Mouse (Mus musculus): Measurements from ENCODE around the gene Fkbp6. TPM values are rescaled to one million over a fixed set of nuclear protein-coding genes. Genes with fewer than 3 reads are reported as not detected.

Gene Fkbp6
- polyA plus RNA-seq, 1 experiment from 2014 or later: not detected

GRCm38 (mm10) chr5:135285211-135285610 is 64.6 kb downstream of the Fkbp6 start:
- 77% methylated on average over 3 of the region's 3 CpGs for WGBS
- Histone ChIP-seq H3K4me1 (ENCODE audit: control insufficient read depth, insufficient read depth, low read length) (0 out of 2 replicates have a peak, but pooled peaks cover 3% of the 10 kb centered on the region), H3K4me2 (ENCODE audit: low read depth, low read length) (no peak overlapping the region), H3K9ac (ENCODE audit: low read depth, low read length) (0 out of 2 replicates have a peak overlapping the region, but pooled peaks have one; percentile 6), H3K27ac (replicated peaks; ENCODE audit: low read depth, low read length) (no peak overlapping the region), H3K36me3 (ENCODE audit: control insufficient read depth, insufficient read depth, low read length) (no peaks in the 10 kb centered on the region), H3K27me3 (replicated peaks; ENCODE audit: control insufficient read depth, insufficient read depth, low read length) (no peaks in the 10 kb centered on the region), H3K4me3 (ENCODE audit: low read depth, low read length) (no peak overlapping the region), H3K9me3 (ENCODE audit: control insufficient read depth, low read length) (no peaks in the 10 kb centered on the region)
- DNase-seq (ENCODE audit: low spot score) (no peak), ATAC-seq (ENCODE audit: low read depth) (no peak)

GRCm38 (mm10) chr5:135280226-135280625 is 69.6 kb downstream of the Fkbp6 start:
- no peaks in the 10 kb centered on the region for H3K9me3 ChIP-seq (ENCODE audit: control insufficient read depth, low read length)
- peaks cover 10% of the 10 kb centered on the region; the same call in 1 of the 2 replicates for H3K4me1 ChIP-seq (ENCODE audit: control insufficient read depth, insufficient read depth, low read length)
- no peak overlapping the region for H3K9ac ChIP-seq (ENCODE audit: low read depth, low read length)
- ATAC-seq (ENCODE audit: low read depth) (no peak), DNase-seq (ENCODE audit: low spot score) (peak; percentile 45)
- 0 out of 2 replicates have a peak overlapping the region, but pooled peaks have one; percentile 6 for H3K27ac ChIP-seq (replicated peaks; ENCODE audit: low read depth, low read length)
- H3K27me3 ChIP-seq (replicated peaks; ENCODE audit: control insufficient read depth, insufficient read depth, low read length): no peaks in the 10 kb centered on the region
- no peak overlapping the region for H3K4me2 ChIP-seq (ENCODE audit: low read depth, low read length)
- WGBS: 65% methylated on average over 9 of the region's 9 CpGs
- no peaks in the 10 kb centered on the region for H3K36me3 ChIP-seq (ENCODE audit: control insufficient read depth, insufficient read depth, low read length)
- no peak overlapping the region for H3K4me3 ChIP-seq (ENCODE audit: low read depth, low read length)

- H3K27me3 ChIP-seq (replicated peaks; ENCODE audit: control insufficient read depth, insufficient read depth, low read length): no peaks in the 10 kb centered on the region
- H3K4me1 ChIP-seq (ENCODE audit: control insufficient read depth, insufficient read depth, low read length): peaks cover 24% of the 10 kb centered on the region
- H3K4me2 ChIP-seq (ENCODE audit: low read depth, low read length): peak overlapping the region; percentile 47
- H3K27ac ChIP-seq (replicated peaks; ENCODE audit: low read depth, low read length): peak overlapping the region; percentile 76
- H3K9me3 ChIP-seq (ENCODE audit: control insufficient read depth, low read length): no peaks in the 10 kb centered on the region
- 6% methylated on average over 34 of the region's 36 CpGs for WGBS
- no peak for ATAC-seq (ENCODE audit: low read depth)
- H3K4me3 ChIP-seq (ENCODE audit: low read depth, low read length): peak overlapping the region; percentile 15
- H3K36me3 ChIP-seq (ENCODE audit: control insufficient read depth, insufficient read depth, low read length): no peaks in the 10 kb centered on the region
- H3K9ac ChIP-seq (ENCODE audit: low read depth, low read length): peak overlapping the region; percentile 53
- DNase-seq (ENCODE audit: low spot score): no peak
Observed at GRCm38 (mm10) chr5:135276597-135276996, 73.2 kb downstream of the Fkbp6 start.

GRCm38 (mm10) chr5:135274663-135275396 is 75.0 kb downstream of the Fkbp6 start:
- Histone ChIP-seq H3K27ac (replicated peaks; ENCODE audit: low read depth, low read length) (peak overlapping the region; percentile 94), H3K9me3 (ENCODE audit: control insufficient read depth, low read length) (no peaks in the 10 kb centered on the region), H3K9ac (ENCODE audit: low read depth, low read length) (peak overlapping the region; percentile 48), H3K4me3 (ENCODE audit: low read depth, low read length) (peak overlapping the region; percentile 17; the same call in 1 of the 2 replicates), H3K36me3 (ENCODE audit: control insufficient read depth, insufficient read depth, low read length) (no peaks in the 10 kb centered on the region), H3K27me3 (replicated peaks; ENCODE audit: control insufficient read depth, insufficient read depth, low read length) (no peaks in the 10 kb centered on the region), H3K4me1 (ENCODE audit: control insufficient read depth, insufficient read depth, low read length) (peaks cover 21% of the 10 kb centered on the region), H3K4me2 (ENCODE audit: low read depth, low read length) (peak overlapping the region; percentile 44)
- DNase-seq (ENCODE audit: low spot score): peak; percentile 90
- peak; percentile 80 for ATAC-seq (ENCODE audit: low read depth)
- WGBS: 13% methylated on average over 15 of the region's 15 CpGs

- no peak overlapping the region for H3K9ac ChIP-seq (ENCODE audit: low read depth, low read length)
Observed at GRCm38 (mm10) chr5:135271563-135272165, 78.2 kb downstream of the Fkbp6 start.

GRCm38 (mm10) chr5:135270361-135270760 is 79.5 kb downstream of the Fkbp6 start:
- Histone ChIP-seq H3K4me2 (ENCODE audit: low read depth, low read length) (no peak overlapping the region), H3K36me3 (ENCODE audit: control insufficient read depth, insufficient read depth, low read length) (no peaks in the 10 kb centered on the region), H3K4me1 (ENCODE audit: control insufficient read depth, insufficient read depth, low read length) (peaks cover 14% of the 10 kb centered on the region), H3K9ac (ENCODE audit: low read depth, low read length) (no peak overlapping the region), H3K4me3 (ENCODE audit: low read depth, low read length) (no peak overlapping the region), H3K27me3 (replicated peaks; ENCODE audit: control insufficient read depth, insufficient read depth, low read length) (no peaks in the 10 kb centered on the region), H3K27ac (replicated peaks; ENCODE audit: low read depth, low read length) (no peak overlapping the region), H3K9me3 (ENCODE audit: control insufficient read depth, low read length) (no peaks in the 10 kb centered on the region)
- 78% methylated on average over 4 of the region's 4 CpGs for WGBS
- no peak for DNase-seq (ENCODE audit: low spot score)
- ATAC-seq (ENCODE audit: low read depth): no peak

More at GRCm38 (mm10) chr5:135271563-135272165, 78.2 kb downstream of the Fkbp6 start:
- Histone ChIP-seq H3K36me3 (ENCODE audit: control insufficient read depth, insufficient read depth, low read length) (no peaks in the 10 kb centered on the region), H3K4me1 (ENCODE audit: control insufficient read depth, insufficient read depth, low read length) (peaks cover 21% of the 10 kb centered on the region), H3K4me3 (ENCODE audit: low read depth, low read length) (no peak overlapping the region), H3K27ac (replicated peaks; ENCODE audit: low read depth, low read length) (no peak overlapping the region; the same call in 1 of the 2 replicates), H3K4me2 (ENCODE audit: low read depth, low read length) (no peak overlapping the region), H3K27me3 (replicated peaks; ENCODE audit: control insufficient read depth, insufficient read depth, low read length) (no peaks in the 10 kb centered on the region), H3K9me3 (ENCODE audit: control insufficient read depth, low read length) (no peaks in the 10 kb centered on the region)
- ATAC-seq (ENCODE audit: low read depth) (no peak), DNase-seq (ENCODE audit: low spot score) (no peak)
- 57% methylated on average over 12 of the region's 12 CpGs for WGBS

- Histone ChIP-seq H3K9ac (ENCODE audit: low read depth, low read length) (no peak overlapping the region), H3K4me3 (ENCODE audit: low read depth, low read length) (no peak overlapping the region), H3K36me3 (ENCODE audit: control insufficient read depth, insufficient read depth, low read length) (no peaks in the 10 kb centered on the region), H3K4me1 (ENCODE audit: control insufficient read depth, insufficient read depth, low read length) (peaks cover 12% of the 10 kb centered on the region), H3K4me2 (ENCODE audit: low read depth, low read length) (no peak overlapping the region), H3K27ac (replicated peaks; ENCODE audit: low read depth, low read length) (no peak overlapping the region), H3K27me3 (replicated peaks; ENCODE audit: control insufficient read depth, insufficient read depth, low read length) (no peaks in the 10 kb centered on the region), H3K9me3 (ENCODE audit: control insufficient read depth, low read length) (no peaks in the 10 kb centered on the region)
- 72% methylated on average over 8 of the region's 8 CpGs for WGBS
- ATAC-seq (ENCODE audit: low read depth): no peak
- DNase-seq (ENCODE audit: low spot score): no peak
Observed at GRCm38 (mm10) chr5:135269451-135269850, 80.4 kb downstream of the Fkbp6 start.

- WGBS: 14% methylated on average over 9 of the region's 9 CpGs
- Histone ChIP-seq H3K4me3 (ENCODE audit: low read depth, low read length) (0 out of 2 replicates have a peak overlapping the region, but pooled peaks have one; percentile 8), H3K4me1 (ENCODE audit: control insufficient read depth, insufficient read depth, low read length) (peaks cover 17% of the 10 kb centered on the region), H3K9me3 (ENCODE audit: control insufficient read depth, low read length) (no peaks in the 10 kb centered on the region), H3K27ac (replicated peaks; ENCODE audit: low read depth, low read length) (peak overlapping the region; percentile 86), H3K4me2 (ENCODE audit: low read depth, low read length) (peak overlapping the region; percentile 46), H3K9ac (ENCODE audit: low read depth, low read length) (peak overlapping the region; percentile 40; the same call in 1 of the 2 replicates), H3K36me3 (ENCODE audit: control insufficient read depth, insufficient read depth, low read length) (no peaks in the 10 kb centered on the region), H3K27me3 (replicated peaks; ENCODE audit: control insufficient read depth, insufficient read depth, low read length) (no peaks in the 10 kb centered on the region)
- peak; percentile 77 for DNase-seq (ENCODE audit: low spot score)
- peak; percentile 71 for ATAC-seq (ENCODE audit: low read depth)
Observed at GRCm38 (mm10) chr5:135264548-135264947, 85.3 kb downstream of the Fkbp6 start.
